Mouse (Mus musculus) adrenal gland, postnatal 25 days (tissue): Measurements from ENCODE around the gene Plagl1. TPM values are rescaled to one million over a fixed set of nuclear protein-coding genes. Genes with fewer than 3 reads are reported as not detected.
"Not testable (repeated sequence)": the region's sequence is repeated elsewhere in the genome, so short reads cannot be mapped to it uniquely, and the experiment has no call there.

Experiments
- DNase-seq: peaks from one replicate; pipeline ENCODE4 v3.0.0; 2021; ENCODE audit warnings: mixed read lengths
- long read RNA-seq: library from polyadenylated mRNA; stranded (forward); transcript quantifications from one replicate; pipeline ENCODE4 v2.0.0, GENCODE M21; 2021
- total RNA-seq: library from RNA; stranded (reverse); gene quantifications from 2 replicates; pipeline ENCODE4 v1.2.3, GENCODE M21; 2021

Plagl1 gene
- total RNA-seq, result 6.1 and 7.5 TPM in 2 replicates
- long read RNA-seq, result 0 reads

DNA sequence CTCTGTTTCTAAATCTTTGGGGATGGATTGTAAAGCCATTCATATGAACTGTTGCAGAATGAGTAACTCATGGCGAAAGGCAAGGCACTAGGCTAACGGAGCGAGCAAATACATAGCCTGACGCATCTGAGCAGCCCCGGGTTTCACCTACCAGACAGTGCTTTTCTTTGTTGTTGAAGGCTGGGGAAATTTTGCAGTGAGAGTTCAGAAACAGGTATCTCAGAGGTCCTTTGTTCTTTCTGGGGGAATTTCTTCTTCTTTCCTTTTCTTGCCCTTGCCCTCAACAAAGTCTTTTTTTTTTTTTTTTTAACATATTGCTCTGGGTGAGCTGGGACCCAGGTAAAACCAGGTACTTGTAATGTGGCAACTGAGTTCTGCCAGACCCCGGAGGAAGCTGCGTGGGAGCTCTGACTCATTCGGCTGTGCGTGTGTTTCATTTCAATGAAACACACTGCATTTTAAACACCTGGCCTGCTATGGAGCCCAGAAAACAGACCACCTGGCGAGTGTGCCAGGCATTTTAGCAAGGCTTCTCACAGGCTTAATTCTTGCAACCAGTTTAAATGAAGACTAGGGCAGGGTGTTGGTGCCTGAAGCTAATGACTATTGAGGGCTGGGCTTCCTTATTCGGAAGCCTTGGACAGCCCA is at the start of gene Plagl1:
TSS of gene Plagl1 (plus strand) at position 484 of the 648 bp plus-strand sequence.
- no peak for DNase-seq

DNA sequence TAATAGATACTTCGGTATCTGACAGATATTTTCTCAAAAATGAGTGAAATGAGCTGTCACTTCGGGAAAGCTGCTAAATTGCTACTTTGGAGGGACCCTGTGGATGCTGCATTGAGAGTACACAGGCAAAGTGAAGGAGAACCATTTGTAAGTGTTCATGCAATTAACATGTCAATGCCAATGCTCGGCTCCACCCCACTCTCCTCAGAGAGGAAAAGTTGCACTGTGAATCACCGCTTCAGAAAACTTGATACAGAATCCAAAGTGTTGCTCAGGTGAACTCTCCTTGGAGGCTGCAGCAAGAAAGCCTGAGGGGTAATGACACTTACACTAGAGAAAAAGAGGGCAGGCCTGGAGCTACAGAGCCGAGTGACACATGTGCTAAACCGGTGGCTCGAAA is 46.3 kb upstream of the Plagl1 start:
- DNase-seq, result no peak

- no peak for DNase-seq
Measured at GRCm38 (mm10) chr10:13016573-13016972, 43.7 kb upstream of the Plagl1 start.

DNA sequence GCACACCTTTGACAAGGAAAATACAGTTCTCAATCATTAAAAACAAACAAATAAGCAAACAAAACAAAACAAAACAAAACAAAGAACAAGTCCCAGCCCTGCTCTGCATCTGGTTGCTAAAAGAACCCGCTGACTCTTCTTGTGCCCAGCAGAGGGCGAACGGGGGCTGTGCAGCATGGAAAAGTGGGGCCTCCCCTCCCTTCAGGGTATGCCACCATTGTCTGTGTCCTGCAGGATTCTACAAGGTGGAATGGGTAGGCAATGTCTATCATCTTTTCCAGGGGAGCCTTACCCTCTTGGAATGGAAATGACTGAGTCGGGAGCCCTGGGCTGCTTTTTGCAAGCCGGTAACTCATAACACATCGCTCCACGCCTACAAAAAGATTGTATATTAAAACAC is 41.8 kb upstream of the Plagl1 start:
- DNase-seq, result peak; percentile 34

- DNase-seq, result no peak
Measured at GRCm38 (mm10) chr10:13019026-13019425, 41.3 kb upstream of the Plagl1 start.

DNA sequence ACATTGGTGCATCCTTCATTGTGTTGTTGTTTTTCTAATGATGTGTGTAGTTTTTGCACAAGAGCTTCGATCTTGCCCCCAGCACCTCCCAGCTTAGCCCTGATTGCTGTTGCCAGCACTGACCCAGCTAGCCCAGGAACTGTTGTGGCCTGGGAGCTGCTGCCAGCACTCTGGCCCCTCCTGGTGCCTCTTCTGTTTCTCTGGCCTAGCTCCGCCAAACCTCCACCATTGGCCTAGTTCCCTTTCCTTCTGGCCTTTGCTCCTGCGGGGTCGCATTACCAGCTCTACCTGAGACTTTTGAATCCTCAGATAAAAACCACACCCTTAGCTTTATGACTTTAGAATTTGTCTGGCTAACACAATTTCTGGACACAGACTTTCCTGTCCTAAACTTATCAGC is 38.2 kb upstream of the Plagl1 start:
- no peak for DNase-seq

DNA sequence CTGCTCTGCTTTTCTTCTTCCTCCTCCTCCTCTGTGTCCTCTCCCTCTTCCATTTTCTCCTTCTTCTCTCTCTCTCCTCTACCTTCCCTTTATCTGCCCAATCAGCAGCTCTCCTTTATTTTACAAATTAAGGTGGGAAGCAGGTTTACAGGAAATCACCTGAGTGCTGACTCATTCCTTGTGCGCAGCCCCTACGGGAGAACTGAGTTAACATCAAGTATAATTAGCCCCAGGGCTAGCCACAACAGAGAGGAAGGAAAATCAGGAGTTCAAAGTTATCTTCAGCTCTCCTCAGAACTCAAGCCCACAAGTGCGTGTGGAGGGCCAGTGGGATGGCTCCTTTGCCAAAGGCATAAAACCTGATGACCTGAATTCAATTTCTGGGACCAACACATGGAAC is 36.3 kb upstream of the Plagl1 start:
- DNase-seq, result not testable (repeated sequence)

DNA sequence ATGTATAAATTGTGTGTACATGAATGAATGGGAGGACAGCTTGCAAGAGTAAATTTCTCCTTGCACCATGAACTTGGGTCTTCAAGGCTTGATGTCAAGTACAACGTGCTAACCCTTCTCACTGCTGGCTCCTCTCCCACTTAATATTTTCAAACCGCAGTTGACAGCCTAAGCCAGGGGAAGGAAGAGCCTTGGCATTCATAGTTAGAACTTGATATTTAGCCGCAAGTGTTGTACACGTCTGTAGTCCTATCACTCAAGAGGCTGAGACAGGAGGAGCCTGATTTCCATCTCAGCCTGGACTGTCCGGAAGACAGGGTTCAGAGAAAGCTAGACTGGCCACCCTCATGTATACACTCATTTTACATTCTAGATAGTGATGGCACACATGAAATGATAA is 32.6 kb upstream of the Plagl1 start:
- no peak for DNase-seq

DNA sequence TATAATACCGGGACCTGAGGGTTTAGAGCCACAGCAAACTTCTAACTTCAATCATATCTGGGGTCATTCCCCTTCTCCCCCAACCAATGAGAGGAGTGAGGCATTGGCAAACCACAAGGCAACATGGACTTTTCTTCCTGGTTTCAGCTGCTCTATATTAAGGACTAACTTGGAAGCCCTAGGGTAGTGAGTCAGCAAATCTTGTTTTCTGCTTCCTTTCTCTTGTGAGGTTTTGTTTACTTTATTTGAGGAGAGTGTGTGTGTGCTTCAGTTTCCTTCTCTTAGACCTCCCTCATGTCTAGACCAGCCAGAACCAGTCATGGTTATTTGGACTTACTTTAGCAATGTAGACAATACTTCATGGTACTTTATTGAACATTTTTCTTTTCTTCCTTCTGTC is 32.1 kb upstream of the Plagl1 start:
- DNase-seq, result no peak

DNA sequence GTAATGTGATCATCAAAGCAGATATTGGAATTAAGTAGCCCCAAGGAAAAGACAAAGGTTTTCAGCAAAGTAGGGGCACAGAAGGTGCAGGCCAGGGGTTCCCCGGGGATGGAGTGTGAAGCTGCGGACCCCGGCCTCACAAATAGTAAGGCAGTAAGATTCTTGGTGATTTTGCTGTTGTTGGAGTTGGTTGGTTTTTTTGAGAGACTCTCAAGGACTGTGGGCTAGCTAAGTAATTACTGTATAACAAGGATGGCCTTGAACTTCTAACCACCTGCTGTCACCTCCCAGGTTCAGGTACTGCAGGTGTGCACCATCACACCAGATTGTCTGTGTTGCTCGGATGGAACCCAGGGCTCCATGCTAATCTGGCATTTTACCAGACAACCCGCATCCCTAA is 30.9 kb upstream of the Plagl1 start:
- no peak for DNase-seq

DNA sequence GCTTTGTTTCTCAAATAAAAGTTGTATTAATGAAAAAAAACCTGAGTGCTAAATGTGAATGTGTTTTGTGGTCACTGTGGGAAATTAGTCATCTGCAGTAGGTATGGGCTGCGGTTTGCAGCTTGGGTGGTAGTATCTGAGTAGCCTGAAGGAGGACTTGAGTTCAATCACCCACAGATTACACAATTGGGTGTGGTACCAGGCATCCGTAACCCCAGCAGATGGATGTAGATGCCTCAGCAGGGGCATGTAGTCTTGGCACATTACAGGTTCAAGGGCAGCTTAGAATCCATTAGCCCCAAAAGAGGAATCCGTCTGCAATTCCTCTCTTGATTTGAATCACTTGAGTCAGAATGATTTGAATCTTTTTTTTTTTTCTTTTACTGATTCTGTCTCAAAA is 25.0 kb upstream of the Plagl1 start:
- DNase-seq, result no peak

DNA sequence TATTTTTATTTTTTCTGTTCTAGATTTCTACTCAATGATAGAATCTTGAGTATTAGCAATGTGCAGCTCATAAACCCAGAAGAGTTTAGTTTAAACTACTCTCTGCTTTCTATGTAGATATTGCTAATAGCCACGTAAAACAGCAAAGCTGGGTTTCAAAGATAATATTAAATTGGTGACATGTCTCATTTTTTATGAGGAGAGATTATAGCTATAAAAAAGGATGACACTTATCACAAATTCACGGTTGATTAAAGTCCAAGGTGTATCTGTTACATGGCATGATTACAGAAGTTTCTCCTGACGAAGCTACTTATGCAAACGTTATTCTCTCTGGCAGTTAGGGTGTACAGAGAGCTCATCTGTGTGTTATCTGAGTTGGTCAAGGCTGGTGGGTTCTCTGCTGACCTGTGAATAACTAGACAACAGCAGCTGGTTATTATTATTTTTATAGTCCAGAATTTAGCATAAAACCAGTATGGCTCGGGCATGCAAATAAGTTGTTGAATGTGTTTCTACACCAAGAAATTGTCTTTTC is 20.6 kb upstream of the Plagl1 start:
- no peak for DNase-seq

DNA sequence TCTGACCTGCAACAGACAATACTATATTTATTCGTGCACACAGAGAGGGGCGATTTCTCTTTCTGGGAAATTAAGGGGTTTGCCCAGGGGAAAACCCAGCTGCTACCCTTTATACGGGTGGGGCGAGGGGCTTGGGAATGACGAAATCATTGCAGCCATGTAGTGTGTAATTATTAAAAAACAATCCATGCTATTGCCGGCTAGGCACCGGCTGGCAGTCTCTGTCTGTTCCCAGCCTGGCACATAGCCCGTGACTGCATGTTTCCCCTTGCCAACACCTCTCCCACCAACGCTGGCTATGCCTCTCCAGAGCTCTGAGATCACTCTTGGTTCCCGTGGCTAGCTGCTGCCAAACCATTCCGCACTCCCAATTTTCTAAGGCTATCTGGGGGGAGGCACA is 15.6 kb upstream of the Plagl1 start:
- peak; percentile 10 for DNase-seq

DNA sequence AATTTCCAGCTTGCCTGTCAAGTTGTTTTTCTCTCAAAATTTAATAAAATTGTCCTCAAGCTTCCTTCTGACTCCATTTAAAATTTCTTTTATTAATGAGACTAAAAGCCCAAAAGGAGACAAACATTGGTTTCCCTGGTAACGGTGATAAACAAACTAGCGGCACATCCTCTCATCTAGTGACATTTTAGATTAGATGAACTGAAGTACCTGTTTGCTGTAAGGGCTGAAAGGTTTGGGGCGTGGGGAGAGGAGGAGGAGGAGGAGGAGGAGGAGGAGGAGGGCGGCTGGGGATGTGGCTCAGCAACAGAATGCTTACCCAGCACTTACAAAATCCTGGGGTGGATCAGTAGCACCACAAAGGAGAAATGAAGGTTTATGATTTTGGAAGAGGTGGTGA is 12.5 kb upstream of the Plagl1 start:
- DNase-seq, result no peak

- DNase-seq, result no peak
Measured at GRCm38 (mm10) chr10:13056863-13057381, 3.4 kb upstream of the Plagl1 start.

- no peak for DNase-seq
Measured at GRCm38 (mm10) chr10:13060821-13061671, 742 bp downstream of the Plagl1 start.

DNA sequence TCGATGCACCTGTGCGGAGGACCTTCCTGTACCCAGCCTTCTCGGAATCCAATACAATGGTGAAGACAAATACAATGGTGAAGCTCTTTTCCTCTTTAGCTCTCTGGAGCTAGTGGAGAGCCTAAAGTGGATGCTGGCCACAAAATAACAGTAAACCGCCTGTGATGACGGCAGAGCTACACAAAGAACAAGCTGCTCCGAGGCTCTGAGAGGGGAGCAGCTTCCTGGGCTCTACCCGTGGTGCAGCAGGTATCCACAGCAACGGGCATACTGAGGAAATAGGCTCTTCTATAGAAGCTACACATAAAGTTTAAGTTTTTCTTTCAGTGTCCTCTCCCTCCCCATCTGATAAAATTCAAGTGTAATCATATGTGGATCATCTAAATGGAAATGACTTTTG is 2.1 kb downstream of the Plagl1 start:
- DNase-seq, result no peak

DNA sequence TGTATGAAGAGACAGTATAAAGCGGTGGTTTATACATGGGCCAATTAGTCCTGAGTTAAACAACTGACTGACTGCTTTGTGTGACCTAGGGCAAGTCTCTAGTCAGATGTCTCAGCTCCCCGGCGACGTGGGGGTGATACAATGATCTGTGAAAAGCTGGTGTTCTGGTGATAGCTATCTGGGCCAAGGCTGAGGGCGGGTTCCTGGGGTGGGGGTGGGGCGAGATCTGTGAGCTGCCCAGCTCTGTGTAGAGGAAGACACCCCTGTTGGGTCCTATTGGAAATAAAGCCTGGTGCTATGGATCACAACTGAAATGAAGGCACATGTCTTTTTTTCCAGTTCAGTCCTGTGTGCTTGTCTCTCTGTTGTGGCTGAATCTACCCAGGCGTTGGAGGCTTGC is 3.2 kb downstream of the Plagl1 start:
- no peak for DNase-seq

DNA sequence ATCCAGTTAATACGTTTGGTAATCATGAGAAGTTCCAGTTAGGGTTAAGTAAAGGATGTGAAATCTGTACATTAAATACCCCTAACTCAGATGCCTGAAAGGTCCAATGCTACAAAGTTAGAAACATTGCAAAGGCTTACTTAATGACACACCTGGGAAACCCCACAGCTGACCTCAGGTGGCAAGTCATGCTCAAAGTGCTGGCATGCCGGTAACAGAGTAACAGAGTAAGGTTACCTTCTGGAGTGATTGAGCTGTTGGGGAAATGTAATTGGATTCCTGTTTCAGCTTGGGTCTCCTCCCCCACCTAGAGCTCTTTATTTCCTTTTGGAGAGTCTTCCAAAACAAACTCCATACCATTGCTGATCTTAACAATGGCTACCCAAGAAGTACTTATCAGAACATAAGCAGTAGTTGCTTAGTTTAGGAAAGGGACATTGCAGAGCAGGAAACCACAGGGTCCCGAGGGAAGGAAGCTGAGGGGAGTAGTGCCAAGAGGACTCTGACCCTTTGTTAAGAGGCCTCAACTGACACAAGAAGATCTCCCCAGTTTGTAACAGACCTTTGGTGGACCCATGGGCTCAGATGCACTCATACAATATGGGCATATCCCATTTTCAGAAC is 4.9 kb downstream of the Plagl1 start:
- no peak for DNase-seq

DNA sequence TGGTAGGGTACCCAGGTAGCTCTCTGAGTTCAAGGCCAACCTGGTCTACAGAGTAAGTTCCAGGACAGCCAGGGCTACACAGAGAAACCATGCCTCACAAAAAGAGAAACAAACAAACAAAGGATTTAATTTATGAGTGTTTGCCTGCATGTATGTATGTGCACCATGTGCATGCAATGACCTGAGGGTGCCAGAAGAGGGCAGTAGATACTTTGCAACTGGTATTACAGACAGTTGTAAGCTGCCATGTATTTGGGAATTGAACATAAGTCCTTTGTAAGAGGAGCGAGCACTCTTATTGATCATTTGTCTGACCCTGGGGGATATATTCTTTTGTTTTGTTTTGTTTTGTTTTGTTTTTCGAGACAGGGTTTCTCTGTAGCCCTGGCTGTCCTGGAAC is 10.7 kb downstream of the Plagl1 start:
- DNase-seq, result no peak

GRCm38 (mm10) chr10:13076807-13077532 is 16.7 kb downstream of the Plagl1 start:
- DNase-seq, result no peak

DNA sequence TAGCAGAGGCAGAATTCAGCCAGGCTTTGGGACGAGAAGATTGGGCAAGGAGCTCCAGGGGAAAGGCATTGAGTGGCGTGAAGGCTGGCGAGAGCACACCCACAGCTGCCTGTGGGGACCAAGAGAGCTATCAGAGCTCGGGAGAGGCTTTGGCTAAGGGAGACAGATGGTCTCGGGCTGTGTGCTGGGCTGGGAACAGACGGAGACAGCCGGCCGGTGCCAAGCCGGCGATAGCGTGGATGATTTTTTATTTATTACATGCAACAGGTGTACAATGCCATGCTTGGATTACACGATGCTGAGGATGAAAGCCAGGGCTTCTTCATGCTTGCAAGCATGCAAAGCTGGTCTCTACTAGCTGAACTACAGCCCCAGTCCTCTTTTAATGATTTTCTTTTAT is 22.2 kb downstream of the Plagl1 start:
- DNase-seq, result no peak
